Mouse (Mus musculus): Measurements from ENCODE around the gene Mtmr4.

The Mtmr4 gene

DNA sequence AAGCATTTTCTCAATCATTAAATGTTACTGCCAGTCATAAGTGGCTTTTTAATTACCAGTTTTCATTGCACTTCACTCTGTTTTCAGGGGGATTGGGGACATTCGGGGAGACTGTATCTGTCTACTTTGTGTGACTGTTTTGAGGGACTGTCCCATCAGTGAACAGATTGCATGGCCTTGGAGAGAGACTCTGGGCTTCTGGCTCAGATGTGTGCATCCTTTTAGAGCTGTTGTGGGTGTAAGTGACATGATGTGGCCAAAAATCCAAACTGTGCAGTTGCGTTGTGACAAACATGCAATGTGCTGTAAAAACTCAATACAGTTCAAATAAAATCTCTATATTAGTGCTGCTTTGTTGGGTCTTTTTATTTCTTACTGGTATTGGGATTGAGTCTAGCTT, 24.0 kb downstream of the Mtmr4 start:
- peak; percentile 48; the same call in 1 of the 2 replicates for ATAC-seq (ENCODE audit: low TSS enrichment)

DNA sequence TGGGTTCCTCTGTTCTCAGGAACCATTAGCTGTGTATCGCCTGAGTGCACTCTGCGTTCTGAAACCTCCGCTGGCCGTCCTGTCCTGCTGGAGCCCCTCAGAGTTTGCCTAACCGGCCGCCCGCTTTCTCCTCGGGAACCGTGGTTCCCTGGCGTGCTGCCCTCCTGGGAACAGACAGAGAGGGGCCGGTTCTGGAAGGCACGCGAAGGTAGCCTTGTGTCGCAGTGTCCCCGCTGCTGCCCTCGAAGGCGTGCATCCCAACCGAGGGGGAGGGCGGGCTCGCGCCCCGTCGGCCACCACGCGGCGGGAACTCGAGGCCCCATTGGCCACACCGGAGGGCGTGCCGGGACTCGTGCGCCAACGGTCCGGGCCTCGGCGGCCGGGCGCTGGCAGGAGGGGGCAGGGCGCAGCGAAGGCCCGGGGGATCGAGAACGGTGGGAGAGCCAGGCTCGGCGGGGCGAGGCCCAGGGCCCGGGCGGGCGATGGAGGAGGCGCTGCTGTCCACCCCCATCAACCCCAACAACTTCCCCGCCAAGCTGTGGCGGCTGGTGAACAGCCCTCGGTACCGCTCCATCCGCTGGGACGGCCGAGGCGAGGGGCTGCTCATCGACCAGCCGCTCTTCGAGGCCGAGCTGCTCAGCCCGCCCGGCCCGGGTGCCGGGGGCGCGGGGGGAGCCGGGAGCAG, 25.0 kb downstream of the Mtmr4 start, which contains the start of gene Hsf5:
Hsf5 (plus strand) TSS at position 375 of the 685 bp plus-strand sequence.
- ATAC-seq (ENCODE audit: low TSS enrichment) = no peak

DNA sequence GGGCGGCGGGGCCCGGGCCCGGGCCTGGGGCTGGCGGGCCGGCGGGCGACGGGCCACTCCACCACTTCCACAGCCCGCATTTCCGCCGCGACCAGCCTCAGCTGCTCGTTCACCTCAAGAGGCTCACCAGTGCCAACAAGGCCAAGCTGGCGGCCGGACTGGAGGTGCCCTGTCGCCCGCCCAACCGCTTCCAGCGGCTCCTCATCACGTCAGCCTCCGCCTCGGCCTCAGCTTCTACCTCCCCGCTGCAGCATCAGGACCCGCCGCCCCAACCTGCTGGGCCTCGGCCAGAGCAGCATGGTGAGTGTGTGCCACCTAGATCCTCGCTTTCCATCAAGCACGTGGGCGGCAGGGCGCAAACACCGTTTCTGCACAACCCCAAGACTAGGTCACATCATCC, 25.6 kb downstream of the Mtmr4 start:
- ATAC-seq (ENCODE audit: low TSS enrichment) = no peak

DNA sequence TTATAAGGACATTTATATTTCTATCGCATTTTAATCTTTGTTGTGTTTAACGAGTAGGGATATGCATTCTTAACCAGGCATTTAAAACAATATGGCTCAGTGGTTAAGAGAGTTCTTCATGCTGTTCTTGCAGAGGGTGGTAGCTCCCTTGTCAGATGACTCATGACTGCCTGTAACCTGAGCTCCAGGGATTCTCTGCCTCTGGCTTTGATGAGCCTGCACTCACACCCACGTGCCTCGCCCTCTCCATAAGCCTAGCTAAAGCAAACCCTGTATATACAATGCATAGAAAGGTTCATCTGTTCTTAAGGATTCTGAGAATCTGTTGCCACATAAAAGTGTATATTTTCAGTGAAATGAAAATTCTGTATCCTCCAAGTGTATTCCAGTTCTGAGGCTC, 31.2 kb downstream of the Mtmr4 start:
- ATAC-seq (ENCODE audit: low TSS enrichment) = no peak

DNA sequence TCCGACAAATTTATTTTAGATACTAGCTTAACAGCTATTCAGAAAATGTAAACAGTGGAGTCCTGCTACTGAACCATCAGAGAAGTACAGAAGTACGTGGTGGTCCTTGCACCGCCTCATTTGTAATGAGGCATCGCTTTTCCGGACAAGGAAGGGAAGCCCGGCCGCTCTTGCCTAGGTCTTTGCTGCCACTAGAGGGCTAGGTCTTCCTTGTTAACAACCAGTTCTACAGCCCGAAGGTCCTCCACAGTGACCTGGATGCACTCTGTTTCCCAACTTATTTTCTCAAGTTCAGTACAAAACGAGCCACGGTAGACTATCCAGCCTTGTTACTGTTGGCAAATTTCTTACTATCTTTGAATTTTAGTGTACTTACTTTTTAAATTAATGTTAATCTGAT, 37.9 kb downstream of the Mtmr4 start:
- ATAC-seq (ENCODE audit: low TSS enrichment) = 0 out of 2 replicates have a peak, but pooled peaks have one; percentile 57

DNA sequence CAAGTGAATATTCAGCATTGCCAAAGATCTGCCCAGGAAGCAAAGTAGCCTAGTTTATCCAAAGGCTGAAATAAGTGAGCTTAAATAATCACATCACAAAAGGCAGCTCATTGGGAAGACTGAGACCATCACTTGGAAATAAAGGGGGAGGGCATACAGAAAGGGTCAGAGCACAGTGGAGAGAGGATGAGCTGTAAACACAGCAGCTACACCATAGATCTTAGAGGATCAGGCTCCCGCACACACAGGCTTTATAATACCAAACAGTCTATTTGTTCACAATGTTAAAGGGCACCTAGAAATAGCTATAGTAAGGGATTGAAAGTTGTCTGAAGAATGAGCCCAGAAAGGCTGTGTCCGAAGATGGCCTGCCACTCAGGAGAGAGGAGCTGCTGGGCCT, 46.8 kb downstream of the Mtmr4 start:
- ATAC-seq (ENCODE audit: low TSS enrichment) = no peak

DNA sequence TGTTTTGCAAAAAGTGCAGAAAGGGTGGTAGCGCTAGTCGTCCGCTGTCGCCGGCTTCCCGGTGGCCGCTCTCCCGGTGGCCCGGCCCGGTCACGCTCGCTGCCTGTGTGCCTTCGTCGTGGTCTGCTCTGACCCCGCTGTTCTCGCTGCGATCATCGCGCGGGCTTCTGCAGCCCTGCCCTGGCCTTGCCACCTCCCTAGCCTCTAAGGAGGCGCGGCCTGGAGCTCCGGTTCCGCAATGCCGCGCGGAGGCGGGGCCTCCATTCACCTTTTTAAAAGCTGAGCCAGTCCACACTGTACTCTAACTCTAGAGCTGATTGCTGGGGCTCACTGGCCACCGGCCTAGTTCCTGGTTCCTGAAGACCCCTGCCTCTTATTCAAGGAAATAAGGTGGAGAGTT, 47.2 kb downstream of the Mtmr4 start:
- ATAC-seq (ENCODE audit: low TSS enrichment) = no peak

DNA sequence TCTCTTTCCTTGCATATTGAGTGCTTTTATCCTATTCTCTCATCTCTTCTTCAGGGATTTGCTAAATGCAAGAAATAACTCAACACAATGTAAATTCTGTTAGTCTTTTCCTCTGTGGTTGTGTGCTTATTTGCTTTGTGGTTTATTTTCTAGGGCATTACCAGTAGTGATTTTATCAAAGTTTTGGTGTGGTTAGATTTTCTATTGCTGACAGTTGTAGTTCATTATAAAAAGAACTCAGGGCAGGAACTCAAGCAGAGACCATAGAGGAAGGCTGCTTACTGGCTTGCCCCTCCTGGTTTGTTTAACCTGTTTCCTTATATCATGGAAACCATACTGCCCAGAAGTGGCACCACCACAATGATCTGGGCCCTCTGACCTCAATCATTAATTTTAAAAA, 50.9 kb downstream of the Mtmr4 start:
- no peak for ATAC-seq (ENCODE audit: low TSS enrichment)

DNA sequence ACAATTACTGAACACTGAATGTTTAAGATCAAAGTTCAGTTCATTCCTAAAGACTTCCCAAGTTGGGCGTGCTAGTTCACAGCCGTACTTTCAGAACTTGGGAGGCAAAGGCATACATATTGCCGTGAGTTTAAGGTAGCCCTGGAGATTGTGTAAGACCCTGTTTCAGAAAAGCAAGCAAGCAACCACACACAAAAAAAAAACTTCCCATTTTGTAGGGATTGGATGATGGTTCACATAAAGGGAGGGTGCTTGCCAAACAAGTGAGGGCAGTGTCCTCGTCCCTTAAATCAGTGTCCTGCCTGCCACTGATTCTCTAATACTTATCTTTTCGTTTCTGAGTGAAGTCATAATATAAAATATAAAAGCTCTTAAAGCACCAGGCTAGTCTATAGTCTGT, 62.7 kb downstream of the Mtmr4 start:
- no peak for ATAC-seq (ENCODE audit: low TSS enrichment)

DNA sequence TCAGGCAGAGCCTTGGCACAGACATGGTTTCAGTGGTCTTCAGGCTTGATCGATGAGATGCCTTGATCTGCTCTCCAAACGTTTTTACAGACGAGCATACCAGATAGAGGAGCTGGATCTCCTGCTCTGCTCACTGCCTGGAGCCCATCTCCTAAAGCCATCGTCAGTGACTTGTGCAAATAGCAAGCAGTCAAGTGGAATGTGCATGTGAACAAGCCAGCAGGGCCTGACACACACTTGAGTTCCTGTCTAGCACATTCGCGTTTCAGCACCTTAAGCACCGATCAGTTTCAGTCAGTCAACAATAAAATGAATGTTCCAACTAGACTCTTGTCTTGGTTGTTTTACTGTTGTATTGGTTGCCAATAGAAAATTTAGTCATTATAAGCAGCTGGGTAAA, 67.3 kb downstream of the Mtmr4 start:
- ATAC-seq (ENCODE audit: low TSS enrichment) = no peak

DNA sequence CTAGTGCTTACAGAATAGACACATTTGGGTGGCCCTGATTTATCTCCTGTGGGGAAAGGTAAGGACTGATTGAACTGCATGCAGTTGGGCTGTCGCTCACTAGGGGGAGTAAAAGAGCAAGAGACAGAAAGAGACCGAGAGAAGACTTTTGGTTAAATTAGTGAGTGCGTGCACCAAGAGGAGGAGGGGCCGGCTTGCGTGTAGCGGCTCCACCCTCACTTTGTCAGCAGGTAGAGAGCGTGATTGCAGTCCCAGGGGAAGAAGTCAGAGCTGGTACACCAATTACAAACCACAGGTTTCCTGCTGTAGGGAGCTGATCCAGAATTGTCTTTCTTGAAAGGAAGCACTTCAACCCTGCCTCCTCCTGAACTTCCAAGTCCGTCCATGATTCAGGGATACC, 70.4 kb downstream of the Mtmr4 start, which contains the start of gene Rnf43:
Rnf43 (plus strand) TSS at position 316 of the 400 bp plus-strand sequence.
- peak; percentile 90 for ATAC-seq (ENCODE audit: low TSS enrichment)

DNA sequence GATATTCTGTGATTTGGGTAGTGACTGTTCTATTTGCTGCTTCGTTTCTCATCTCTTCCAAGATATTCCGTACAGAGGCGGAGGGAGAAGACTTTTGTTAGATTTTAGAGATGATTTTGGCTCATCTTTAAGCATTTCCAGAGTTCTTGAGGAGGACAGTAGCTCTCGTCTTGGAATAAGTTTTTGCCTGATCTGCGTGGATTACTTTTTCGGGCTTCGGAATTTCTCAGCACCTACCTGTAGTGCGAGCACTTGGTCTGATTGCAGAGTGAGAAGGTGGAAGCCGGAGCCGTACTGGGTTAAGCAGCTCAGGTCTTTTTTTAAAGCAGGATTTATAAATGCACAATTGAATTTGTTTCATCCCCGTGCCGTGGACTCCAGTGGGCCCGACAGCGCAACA, 70.9 kb downstream of the Mtmr4 start:
- ATAC-seq (ENCODE audit: low TSS enrichment) = peak; percentile 38; the same call in 1 of the 2 replicates

DNA sequence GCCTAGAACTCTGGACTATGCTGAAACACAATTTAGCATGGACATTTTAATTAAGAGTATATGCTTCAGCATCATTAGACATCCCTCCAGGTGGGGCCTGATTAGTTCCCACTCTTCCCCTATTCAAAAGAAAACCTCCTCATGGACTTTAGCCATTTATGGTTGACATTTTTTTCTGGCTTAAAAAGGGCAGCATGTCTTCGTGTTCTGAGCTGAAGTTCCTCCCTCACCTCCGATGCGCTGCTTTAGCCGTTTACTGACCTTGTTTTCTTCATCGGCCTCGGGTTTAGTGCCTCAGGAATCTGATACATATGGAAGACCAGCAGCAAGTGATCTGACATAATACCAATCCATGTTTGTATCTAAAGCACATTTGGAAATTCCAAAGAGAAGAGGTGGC, 72.0 kb downstream of the Mtmr4 start:
- ATAC-seq (ENCODE audit: low TSS enrichment) = no peak

DNA sequence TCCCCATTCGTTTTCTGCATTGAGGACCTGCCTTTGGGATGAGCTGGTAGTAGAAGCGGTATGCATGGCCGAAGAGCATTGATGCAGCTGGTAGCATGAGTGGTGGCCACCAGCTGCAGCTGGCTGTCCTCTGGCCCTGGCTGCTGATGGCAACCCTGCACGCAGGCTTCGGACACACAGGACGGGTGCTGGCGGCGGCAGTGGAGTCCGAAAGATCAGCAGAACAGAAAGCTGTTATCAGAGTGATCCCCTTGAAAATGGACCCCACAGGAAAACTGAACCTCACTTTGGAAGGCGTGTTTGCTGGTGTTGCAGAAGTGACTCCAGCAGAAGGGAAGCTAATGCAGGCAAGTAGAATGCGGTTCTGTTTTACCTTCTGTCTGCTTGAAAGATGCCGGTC, 72.6 kb downstream of the Mtmr4 start:
- no peak for ATAC-seq (ENCODE audit: low TSS enrichment)

DNA sequence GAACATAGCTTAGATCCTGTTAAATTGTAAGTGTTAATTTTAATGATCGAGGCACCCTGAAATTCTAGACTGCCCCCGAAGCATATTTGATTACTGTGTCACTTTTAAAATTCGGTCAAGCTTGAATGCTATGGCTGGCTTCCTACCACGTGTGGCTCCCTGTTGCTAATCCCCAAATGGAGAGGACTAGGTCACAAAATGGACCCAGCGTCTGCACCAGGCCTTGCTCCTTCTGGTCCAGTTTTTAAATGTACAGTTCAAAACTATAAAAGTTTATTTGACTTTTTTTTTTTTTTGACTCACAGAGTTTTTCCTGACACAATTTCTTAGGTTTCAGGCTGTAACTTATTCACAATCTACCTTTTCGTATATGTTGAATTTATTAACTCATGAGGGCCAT, 73.3 kb downstream of the Mtmr4 start:
- no peak for ATAC-seq (ENCODE audit: low TSS enrichment)

DNA sequence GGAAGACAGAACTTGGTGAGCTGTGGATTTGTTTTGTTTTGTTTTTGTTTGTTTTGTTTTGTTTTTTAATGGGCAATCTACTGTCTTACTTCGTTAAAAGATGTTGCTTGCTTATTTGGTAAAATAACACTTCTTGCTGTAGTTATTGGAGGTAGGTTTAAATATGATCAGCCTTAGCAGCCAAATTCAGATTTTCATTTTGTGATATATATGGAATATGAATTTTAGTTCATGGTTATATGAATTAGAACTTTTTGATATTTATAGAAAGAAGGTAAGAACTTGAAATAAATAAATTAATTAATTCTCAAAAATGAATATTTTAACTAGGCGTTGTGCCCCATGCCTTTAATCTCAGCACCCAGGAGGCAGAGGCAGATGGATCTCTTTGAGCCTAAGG, 73.7 kb downstream of the Mtmr4 start:
- ATAC-seq (ENCODE audit: low TSS enrichment) = no peak

All from frontal cortex, adult (tissue).